Mouse (Mus musculus) lung, embryonic 16.5 days (tissue): Measurements from ENCODE around the gene Mvb12b. TPM values are rescaled to one million over a fixed set of nuclear protein-coding genes. Genes with fewer than 3 reads are reported as not detected.

ENCODE experiments used
- ATAC-seq: fragments of 200-750 bp; cut with Nextera tagmentation; 2 replicates; pipeline ENCODE4 v1.8.0; 2017; ENCODE audit warnings: low read depth, mild to moderate bottlenecking, moderate library complexity
- H3K27ac ChIP-seq: fragments of 300-500 bp; sonication (generic); 2 replicates; pipeline ENCODE4 v1.5.1; 2014; ENCODE audit warnings: mild to moderate bottlenecking, control low read depth, low read length
- H3K27me3 ChIP-seq: fragments of 300-500 bp; sonication (generic); 2 replicates; pipeline ENCODE4 v1.6.1; 2014; ENCODE audit warnings: low read depth, low read length, mixed read lengths; ENCODE audit not compliant: control insufficient read depth, insufficient read depth
- H3K36me3 ChIP-seq: fragments of 300-500 bp; sonication (generic); 2 replicates; pipeline ENCODE4 v1.6.1; 2014; ENCODE audit warnings: low read length; ENCODE audit not compliant: control insufficient read depth, insufficient read depth
- H3K4me1 ChIP-seq: fragments of 300-500 bp; sonication (generic); replicated peaks from 2 replicates; pipeline ENCODE4 v1.6.1; 2014; ENCODE audit warnings: low read length, mixed read lengths; ENCODE audit not compliant: control insufficient read depth, insufficient read depth
- H3K4me2 ChIP-seq: fragments of 300-500 bp; sonication (generic); 2 replicates; pipeline ENCODE4 v1.6.1; 2014; ENCODE audit warnings: low read depth, low read length, control low read depth
- H3K4me3 ChIP-seq: fragments of 300-500 bp; sonication (generic); 2 replicates; pipeline ENCODE4 v1.5.1; 2014; ENCODE audit warnings: mild to moderate bottlenecking, low read length, control low read depth
- H3K9ac ChIP-seq: fragments of 300-500 bp; sonication (generic); 2 replicates; pipeline ENCODE4 v1.6.1; 2014; ENCODE audit warnings: low read length, control low read depth
- H3K9me3 ChIP-seq: fragments of 300-500 bp; sonication (generic); 2 replicates; pipeline ENCODE4 v1.6.1; 2016; ENCODE audit warnings: low read length; ENCODE audit not compliant: control insufficient read depth
- WGBS: fragments of 180-500 bp; shearing (Covaris S2); extraction: QIAGEN DNeasy Blood & Tissue Kit; methylation state at CpG from one replicate; pipeline ENCODE4 v1.1.7; 2014; 5-methylcytosine and 5-hydroxymethylcytosine counted together
- polyA plus RNA-seq: library from polyadenylated mRNA; unstranded; fragments of >200 nt; fragmentation: Nextera tagmentation; extraction: Ambion mirVana; gene quantifications from 2 replicates; pipeline ENCODE4 v1.2.1, GENCODE M21; 2015

The Mvb12b gene
- polyA plus RNA-seq, 1 experiment from 2014 or later = 21.6 TPM

GRCm38 (mm10) chr2:33893151-33893550, 5.4 kb upstream of the Mvb12b start:
- 81% methylated on average over 3 of the region's 3 CpGs for WGBS
- H3K4me1 ChIP-seq = no peaks in the 10 kb centered on the region; the same call in 1 of the 2 replicates
- H3K9me3 ChIP-seq = no peaks in the 10 kb centered on the region
- no peak overlapping the region for H3K9ac ChIP-seq
- no peak overlapping the region for H3K4me3 ChIP-seq
- no peaks in the 10 kb centered on the region for H3K36me3 ChIP-seq
- H3K27me3 ChIP-seq = no peaks in the 10 kb centered on the region
- no peak for ATAC-seq
- H3K27ac ChIP-seq = no peak overlapping the region
- H3K4me2 ChIP-seq = no peak overlapping the region

- ATAC-seq = no peak
- Histone ChIP-seq H3K9me3 (no peaks in the 10 kb centered on the region), H3K27ac (no peak overlapping the region), H3K36me3 (no peaks in the 10 kb centered on the region), H3K4me1 (peaks cover 6% of the 10 kb centered on the region; the same call in 1 of the 2 replicates), H3K4me2 (no peak overlapping the region), H3K9ac (no peak overlapping the region), H3K27me3 (no peaks in the 10 kb centered on the region), H3K4me3 (no peak overlapping the region)
- WGBS = 69% methylated on average over 7 of the region's 7 CpGs
Measured at GRCm38 (mm10) chr2:33892354-33892753, 4.6 kb upstream of the Mvb12b start.

- Histone ChIP-seq H3K27me3 (no peaks in the 10 kb centered on the region), H3K36me3 (no peaks in the 10 kb centered on the region), H3K9ac (peak overlapping the region; percentile 100), H3K4me2 (peak overlapping the region; percentile 90), H3K27ac (peak overlapping the region; percentile 89), H3K4me1 (peaks cover 25% of the 10 kb centered on the region), H3K4me3 (peak overlapping the region; percentile 84; the same call in 1 of the 2 replicates), H3K9me3 (no peaks in the 10 kb centered on the region)
- no peak; the same call in 1 of the 2 replicates for ATAC-seq
- WGBS = 46% methylated on average over 6 of the region's 6 CpGs
Measured at GRCm38 (mm10) chr2:33888100-33888385, 297 bp upstream of the Mvb12b start.

GRCm38 (mm10) chr2:33886386-33887327, 1.1 kb downstream of the Mvb12b start:
- ATAC-seq = peak; percentile 64

GRCm38 (mm10) chr2:33885264-33885651, 2.5 kb downstream of the Mvb12b start:
- Histone ChIP-seq H3K36me3 (no peaks in the 10 kb centered on the region), H3K4me1 (peaks cover 27% of the 10 kb centered on the region), H3K9me3 (no peaks in the 10 kb centered on the region), H3K27ac (peak overlapping the region; percentile 61), H3K27me3 (no peaks in the 10 kb centered on the region), H3K4me2 (no peak overlapping the region), H3K4me3 (no peak overlapping the region), H3K9ac (no peak overlapping the region)
- WGBS = 86% methylated on average over 3 of the region's 3 CpGs
- ATAC-seq = no peak

More at GRCm38 (mm10) chr2:33886386-33887327, 1.1 kb downstream of the Mvb12b start:
- H3K4me1 ChIP-seq = peaks cover 25% of the 10 kb centered on the region
- H3K36me3 ChIP-seq = no peaks in the 10 kb centered on the region
- 1% methylated on average over 39 of the region's 51 CpGs for WGBS
- no peaks in the 10 kb centered on the region for H3K9me3 ChIP-seq
- peak overlapping the region; percentile 90 for H3K4me2 ChIP-seq
- peak overlapping the region; percentile 89 for H3K27ac ChIP-seq
- no peaks in the 10 kb centered on the region for H3K27me3 ChIP-seq
- peak overlapping the region; percentile 84 for H3K4me3 ChIP-seq
- peak overlapping the region; percentile 100 for H3K9ac ChIP-seq

- no peaks in the 10 kb centered on the region for H3K27me3 ChIP-seq
- no peak overlapping the region for H3K4me3 ChIP-seq
- no peak overlapping the region for H3K4me2 ChIP-seq
- no peaks in the 10 kb centered on the region for H3K9me3 ChIP-seq
- peaks cover 31% of the 10 kb centered on the region for H3K4me1 ChIP-seq
- 74% methylated on average over 7 of the region's 7 CpGs for WGBS
- ATAC-seq = peak; percentile 34
- H3K36me3 ChIP-seq = no peaks in the 10 kb centered on the region
- H3K27ac ChIP-seq = peak overlapping the region; percentile 61
- 0 out of 2 replicates have a peak overlapping the region, but pooled peaks have one; percentile 26 for H3K9ac ChIP-seq
Measured at GRCm38 (mm10) chr2:33884623-33885263, 3.0 kb downstream of the Mvb12b start.

GRCm38 (mm10) chr2:33879223-33879622, 8.5 kb downstream of the Mvb12b start:
- Histone ChIP-seq H3K4me2 (no peak overlapping the region), H3K4me3 (no peak overlapping the region), H3K27ac (peak overlapping the region; percentile 39; the same call in 1 of the 2 replicates), H3K4me1 (peaks cover 45% of the 10 kb centered on the region), H3K9me3 (no peaks in the 10 kb centered on the region), H3K36me3 (no peaks in the 10 kb centered on the region), H3K27me3 (no peaks in the 10 kb centered on the region), H3K9ac (no peak overlapping the region)
- ATAC-seq = no peak
- WGBS = 80% methylated on average over 2 of the region's 2 CpGs

GRCm38 (mm10) chr2:33878437-33878836, 9.3 kb downstream of the Mvb12b start:
- H3K9ac ChIP-seq = peak overlapping the region; percentile 16; the same call in 1 of the 2 replicates
- H3K4me1 ChIP-seq = peaks cover 53% of the 10 kb centered on the region

More at GRCm38 (mm10) chr2:33878437-33878836, 9.3 kb downstream of the Mvb12b start:
- Histone ChIP-seq H3K9me3 (no peaks in the 10 kb centered on the region), H3K4me2 (no peak overlapping the region), H3K4me3 (no peak overlapping the region), H3K36me3 (peaks cover 3% of the 10 kb centered on the region; the same call in 1 of the 2 replicates), H3K27ac (peak overlapping the region; percentile 39; the same call in 1 of the 2 replicates), H3K27me3 (no peaks in the 10 kb centered on the region)
- WGBS = 33% methylated on average over 11 of the region's 11 CpGs
- ATAC-seq = no peak
